ENCODE assay signal across 8 mouse cellular contexts in the genomic region with DNA sequence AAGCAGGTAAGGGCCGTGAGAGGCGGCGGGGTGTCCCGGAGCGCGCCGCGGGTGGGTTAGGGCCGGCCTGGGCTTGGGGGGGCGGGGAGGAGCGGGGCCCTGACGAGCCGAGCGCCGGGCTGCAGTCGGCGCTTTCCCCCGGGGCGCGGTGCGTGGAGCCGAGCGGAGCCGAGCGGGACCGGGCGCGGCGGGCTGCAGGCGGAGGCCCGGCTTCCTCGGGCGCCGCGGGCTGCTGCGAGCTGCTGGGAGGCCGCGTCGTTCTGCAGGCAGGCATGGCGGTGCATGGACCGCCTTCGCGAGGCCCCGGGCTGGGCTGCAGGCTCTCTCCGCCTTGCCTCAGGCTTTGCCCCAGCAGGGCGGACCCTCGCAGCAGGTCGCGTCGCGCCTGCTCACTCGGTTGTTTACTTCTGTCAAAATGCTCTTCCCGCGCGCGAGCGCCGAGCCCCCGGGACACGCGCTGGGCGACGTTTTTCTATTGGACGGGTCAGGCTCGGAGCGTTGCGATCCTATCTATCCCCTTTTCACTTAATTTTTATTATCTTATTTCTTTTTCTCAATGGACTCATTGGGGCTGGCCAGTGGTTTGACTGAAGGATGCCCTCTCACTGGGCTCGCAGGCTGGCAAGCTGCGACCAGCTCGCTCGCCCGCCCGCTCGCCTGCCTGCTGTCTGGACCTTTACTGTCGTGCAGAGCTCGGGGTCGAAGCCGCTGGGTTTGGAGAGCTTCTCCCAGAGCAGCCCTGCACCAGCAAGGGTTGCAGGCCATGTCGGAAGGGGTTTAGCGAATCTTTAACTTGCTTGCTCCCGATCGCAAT. TPM values are rescaled to one million over a fixed set of nuclear protein-coding genes. Genes with fewer than 3 reads are reported as not detected.
A peak's percentile ranks its signal among the peaks of the same experiment; 100 is the strongest.
DNase-seq lines count a peak whose midpoint lies in the region; ATAC-seq and TF ChIP-seq lines count a peak whose summit lies in the region.

No protein-coding gene starts in this region.

- no peak for TF ChIP-seq POLR2A in embryonic fibroblast, embryonic 13.5 days (IDR thresholded peaks at IDR 0.05; ENCODE audit: low read depth, low read length)

- H3K4me2 ChIP-seq in heart, embryonic 13.5 days = peak overlapping the region; percentile 100
- H3K4me2 ChIP-seq in liver, embryonic 16.5 days (ENCODE audit: low read depth, low read length) = peak overlapping the region; percentile 62
- H3K4me2 ChIP-seq in neural tube, embryonic 13.5 days = peak overlapping the region; percentile 95

- peak; percentile 66 for ATAC-seq in heart, embryonic 13.5 days (ENCODE audit: extremely low read depth, insufficient number of reproducible peaks, low FRiP score, low TSS enrichment)
- peak; percentile 64 for ATAC-seq in liver, embryonic 16.5 days (ENCODE audit: low read depth)
- peak; percentile 77 for ATAC-seq in neural tube, embryonic 13.5 days (ENCODE audit: low read depth)

- no peaks in the 10 kb centered on the region for H3K27me3 ChIP-seq in heart, embryonic 13.5 days (replicated peaks)
- no peaks in the 10 kb centered on the region for H3K27me3 ChIP-seq in liver, embryonic 16.5 days (ENCODE audit: control insufficient read depth, insufficient read depth, low read depth, low read length)
- no peaks in the 10 kb centered on the region for H3K27me3 ChIP-seq in neural tube, embryonic 13.5 days

- H3K36me3 ChIP-seq in heart, embryonic 13.5 days = peaks cover 29% of the 10 kb centered on the region
- peaks cover 8% of the 10 kb centered on the region; the same call in 1 of the 2 replicates for H3K36me3 ChIP-seq in liver, embryonic 16.5 days (ENCODE audit: control insufficient read depth, insufficient read depth)
- H3K36me3 ChIP-seq in neural tube, embryonic 13.5 days = peaks cover 9% of the 10 kb centered on the region

- H3K27ac ChIP-seq in embryonic fibroblast, embryonic 13.5 days (ENCODE audit: insufficient read depth, low read length) = 0 out of 2 replicates have a peak overlapping the region, but pooled peaks have one; percentile 21
- H3K27ac ChIP-seq in heart, embryonic 13.5 days (replicated peaks) = peak overlapping the region; percentile 94
- peak overlapping the region; percentile 97 for H3K27ac ChIP-seq in liver, embryonic 16.5 days (ENCODE audit: low read length)
- peak overlapping the region; percentile 99 for H3K27ac ChIP-seq in neural tube, embryonic 13.5 days (replicated peaks)

- peak overlapping the region; percentile 95 for H3K4me3 ChIP-seq in embryonic fibroblast, embryonic 13.5 days (ENCODE audit: insufficient read depth, low read length)
- peak overlapping the region; percentile 78 for H3K4me3 ChIP-seq in heart, embryonic 13.5 days
- peak overlapping the region; percentile 100 for H3K4me3 ChIP-seq in liver, embryonic 16.5 days (ENCODE audit: low read depth, low read length)
- H3K4me3 ChIP-seq in neural tube, embryonic 13.5 days = peak overlapping the region; percentile 96

- no peaks in the 10 kb centered on the region for H3K9me3 ChIP-seq in heart, embryonic 13.5 days
- no peaks in the 10 kb centered on the region for H3K9me3 ChIP-seq in liver, embryonic 16.5 days (replicated peaks; ENCODE audit: control insufficient read depth, low read length)
- no peaks in the 10 kb centered on the region for H3K9me3 ChIP-seq in neural tube, embryonic 13.5 days

- peak overlapping the region; percentile 99 for H3K9ac ChIP-seq in heart, embryonic 13.5 days
- H3K9ac ChIP-seq in liver, embryonic 16.5 days (ENCODE audit: low read depth, low read length) = peak overlapping the region; percentile 99
- H3K9ac ChIP-seq in neural tube, embryonic 13.5 days = peak overlapping the region; percentile 97

- under 1% methylated on average over 79 of the region's 82 CpGs for WGBS in heart, embryonic 13.5 days
- under 1% methylated on average over 71 of the region's 82 CpGs for WGBS in liver, embryonic 16.5 days (ENCODE audit: insufficient replicate concordance)
- under 1% methylated on average over 81 of the region's 82 CpGs for WGBS in neural tube, embryonic 13.5 days

- peak; percentile 54 for DNase-seq in ES-CJ7 (ENCODE audit: low read depth, low spot score)
- peak; percentile 76 for DNase-seq in brain, adult 2 months (ENCODE audit: low read depth, low spot score)
- DNase-seq in kidney, postnatal 25 days = peak; percentile 56 to 74
- peak; percentile 72 for DNase-seq in testis, postnatal 10 days (ENCODE audit: low spot score)

- H3K4me1 ChIP-seq in embryonic fibroblast, embryonic 13.5 days (ENCODE audit: control insufficient read depth, insufficient read depth, low read length) = peaks cover 4% of the 10 kb centered on the region
- peaks cover 23% of the 10 kb centered on the region for H3K4me1 ChIP-seq in heart, embryonic 13.5 days
- peaks cover 16% of the 10 kb centered on the region for H3K4me1 ChIP-seq in liver, embryonic 16.5 days (ENCODE audit: control insufficient read depth, low read depth, low read length)
- peaks cover 20% of the 10 kb centered on the region for H3K4me1 ChIP-seq in neural tube, embryonic 13.5 days (replicated peaks)

- no peak for TF ChIP-seq CTCF in embryonic fibroblast, embryonic 13.5 days (IDR thresholded peaks at IDR 0.05; ENCODE audit: borderline replicate concordance, insufficient read depth, low read length)

RNA-seq across cellular contexts. Expression of gene Smc3, which starts 0.6 kb away (rescaled TPM):
- polyA plus RNA-seq in embryonic fibroblast, embryonic 13.5 days (2011; ENCODE audit: insufficient read length, low read depth, missing spikeins) = 54.2 and 67.8 TPM in 2 replicates
- 38.3 and 41.4 TPM in 2 replicates for polyA plus RNA-seq in heart, embryonic 13.5 days (2015; fragmentation: Nextera tagmentation; extraction: Ambion mirVana)
- 27.4 and 30.2 TPM in 2 replicates for polyA plus RNA-seq in liver, embryonic 16.5 days (2015; fragmentation: Nextera tagmentation; extraction: Ambion mirVana)
- polyA plus RNA-seq in neural tube, embryonic 13.5 days (2015; fragmentation: Nextera tagmentation; extraction: Ambion mirVana) = 60.4 and 69.3 TPM in 2 replicates

RNA-seq across cellular contexts. Expression of gene Nutf2-ps1, which starts 11.9 kb away (rescaled TPM):
- polyA plus RNA-seq in embryonic fibroblast, embryonic 13.5 days (2011; ENCODE audit: insufficient read length, low read depth, missing spikeins) = 153 and 193 TPM in 2 replicates
- polyA plus RNA-seq in heart, embryonic 13.5 days (2015; fragmentation: Nextera tagmentation; extraction: Ambion mirVana) = 283 and 325 TPM in 2 replicates
- 130 and 147 TPM in 2 replicates for polyA plus RNA-seq in liver, embryonic 16.5 days (2015; fragmentation: Nextera tagmentation; extraction: Ambion mirVana)
- 295 and 317 TPM in 2 replicates for polyA plus RNA-seq in neural tube, embryonic 13.5 days (2015; fragmentation: Nextera tagmentation; extraction: Ambion mirVana)

Comparison
In these comparisons a context has a peak if more than half of its experiments do, and no peak if none do; other contexts are left out.
1. Peak in every context shown above with its lines: DNase-seq, ATAC-seq, H3K4me3 ChIP-seq and H3K27ac ChIP-seq.
2. H3K27ac ChIP-seq: peak in every context shown above with its lines; median percentile 99 in neural tube, embryonic 13.5 days; 97 in liver, embryonic 16.5 days; 94 in heart, embryonic 13.5 days; 21 in embryonic fibroblast, embryonic 13.5 days.